Mouse (Mus musculus) ovary, adult 2 months (tissue): ENCODE measurements around the gene Slc7a1. TPM values are rescaled to one million over a fixed set of nuclear protein-coding genes. Genes with fewer than 3 reads are reported as not detected.

ENCODE experiments used
- polyA plus RNA-seq: library from polyadenylated mRNA; depleted of rRNA; stranded (reverse); fragments of >200 nt; gene quantifications from 2 replicates; pipeline ENCODE4 v1.2.3, GENCODE M21; 2012; rRNA removed

Slc7a1 gene
- 11.7 and 12.5 TPM in 2 replicates for polyA plus RNA-seq

GRCm38 (mm10) chr5:148399660-148400443 lies at the start of gene Slc7a1:
Slc7a1 (minus strand) TSS chr5:148399904.

Other genes with a start within 250 kb of the Slc7a1 start
- 81.3 and 87.0 TPM in 2 replicates for gene Ubl3, start 152.9 kb upstream of the Slc7a1 start, polyA plus RNA-seq